In genomic region chr14:47896581-47896980, GRCm38 (mm10) we compare ENCODE assay signal across 23 mouse cellular contexts.
"Had no signal": no experiment of that assay in that cellular context is flagged by ENCODE, and none has a peak within 500 bp of the region (broad histone marks: within the 10 kb centered on the region; RNA-seq: fewer than 3 reads in every experiment).

No protein-coding gene starts in this region.

- H3K27ac ChIP-seq: embryonic facial prominence, embryonic 10.5 days; embryonic facial prominence, embryonic 12.5 days; embryonic facial prominence, embryonic 13.5 days; embryonic facial prominence, embryonic 15.5 days; forebrain, embryonic 12.5 days; forebrain, embryonic 13.5 days; forebrain, embryonic 15.5 days; gastrocnemius, adult 2 months; heart, adult 2 months; heart, embryonic 10.5 days had no signal

- H3K4me1 ChIP-seq: embryonic facial prominence, embryonic 10.5 days; embryonic facial prominence, embryonic 12.5 days; embryonic facial prominence, embryonic 13.5 days; embryonic facial prominence, embryonic 15.5 days; forebrain, embryonic 12.5 days; heart, embryonic 10.5 days had no signal

- H3K9me3 ChIP-seq: embryonic facial prominence, embryonic 10.5 days; embryonic facial prominence, embryonic 12.5 days; embryonic facial prominence, embryonic 13.5 days; embryonic facial prominence, embryonic 15.5 days; forebrain, embryonic 12.5 days; forebrain, embryonic 13.5 days; forebrain, embryonic 15.5 days; heart, embryonic 10.5 days had no signal

- H3K27me3 ChIP-seq: embryonic facial prominence, embryonic 12.5 days; embryonic facial prominence, embryonic 13.5 days; embryonic facial prominence, embryonic 15.5 days; forebrain, embryonic 12.5 days; forebrain, embryonic 13.5 days; forebrain, embryonic 15.5 days had no signal

- H3K4me3 ChIP-seq: embryonic facial prominence, embryonic 10.5 days; embryonic facial prominence, embryonic 12.5 days; embryonic facial prominence, embryonic 13.5 days; embryonic facial prominence, embryonic 15.5 days; erythroblast, embryonic 14.5 days; forebrain, embryonic 12.5 days; forebrain, embryonic 13.5 days; forebrain, embryonic 15.5 days; gastrocnemius, adult 2 months; heart, adult 2 months; heart, embryonic 10.5 days had no signal

- H3K36me3 ChIP-seq: embryonic facial prominence, embryonic 10.5 days; embryonic facial prominence, embryonic 12.5 days; embryonic facial prominence, embryonic 13.5 days; embryonic facial prominence, embryonic 15.5 days; forebrain, embryonic 12.5 days; forebrain, embryonic 15.5 days; heart, embryonic 10.5 days had no signal

- DNase-seq: cerebellum, postnatal 10 days; cerebellum, postnatal 14 days; cerebellum, postnatal 25 days; cerebellum, postnatal 36 days; embryo, embryonic 11 days; forebrain, postnatal 0 days; gastrocnemius, adult 2 months; gastrocnemius, postnatal 10 days; gastrocnemius, postnatal 14 days; gastrocnemius, postnatal 25 days; gastrocnemius, postnatal 36 days; heart, adult 11 months; heart, adult 18-20 months; heart, adult 2 months had no signal
